Mouse (Mus musculus) right cerebral cortex, postnatal 4 days (tissue): Measurements from ENCODE around the gene Kcnh4.

Experiments used
- DNase-seq: peaks from one replicate; pipeline ENCODE4 v3.0.0-alpha.2; 2022

The Kcnh4 gene

GRCm38 (mm10) chr11:100705095-100705747 is 54.5 kb downstream of the Kcnh4 start:
- no peak for DNase-seq

GRCm38 (mm10) chr11:100703851-100704531 is 55.8 kb downstream of the Kcnh4 start, which contains the start of gene Dhx58:
Gene Dhx58 (minus strand): TSS chr11:100704271.
- DNase-seq, result no peak

DNA sequence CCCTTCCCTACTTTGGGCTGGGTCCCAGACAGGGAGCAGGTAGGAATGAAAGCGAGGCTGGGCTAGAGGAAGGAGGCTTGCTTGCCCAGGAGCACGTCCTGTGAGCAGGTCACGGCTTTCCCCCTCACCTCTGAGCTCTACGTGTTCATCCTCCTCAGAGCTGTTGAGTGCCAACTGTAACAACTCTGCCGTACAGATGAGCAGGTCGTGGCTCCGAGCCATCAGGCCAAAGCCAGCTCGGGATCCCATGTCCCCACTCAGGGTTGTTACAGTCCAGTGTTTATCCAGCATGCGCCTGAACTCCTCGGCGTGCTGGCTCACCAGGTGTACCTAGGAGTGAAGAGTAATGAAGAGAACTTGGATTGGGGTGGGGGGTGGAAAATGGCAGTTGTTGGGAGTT is 56.4 kb downstream of the Kcnh4 start:
- DNase-seq, result no peak

GRCm38 (mm10) chr11:100702906-100703305 is 56.8 kb downstream of the Kcnh4 start:
- no peak for DNase-seq

- peak; percentile 58 for DNase-seq
Measured at GRCm38 (mm10) chr11:100702081-100702851, 57.5 kb downstream of the Kcnh4 start.

DNA sequence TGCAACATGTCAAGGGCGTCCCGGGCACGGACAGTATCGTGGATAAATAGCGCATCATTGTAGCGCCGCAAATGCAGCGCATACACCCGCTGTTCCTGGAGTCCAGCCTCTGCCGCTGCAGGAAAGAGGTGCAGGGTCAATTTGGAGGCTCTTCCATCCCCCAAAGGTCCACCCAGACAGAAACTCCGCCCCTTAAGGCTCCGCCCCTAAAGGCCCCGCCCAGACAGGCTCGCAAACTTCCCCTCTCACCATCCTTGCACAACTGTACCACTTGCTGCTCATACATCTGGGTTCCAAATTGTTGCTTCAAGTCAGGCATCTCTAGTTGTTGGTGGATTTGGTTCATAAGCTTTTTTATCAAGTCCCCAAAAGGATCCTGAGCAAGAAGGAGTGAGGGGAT is 58.4 kb downstream of the Kcnh4 start:
- no peak for DNase-seq

DNA sequence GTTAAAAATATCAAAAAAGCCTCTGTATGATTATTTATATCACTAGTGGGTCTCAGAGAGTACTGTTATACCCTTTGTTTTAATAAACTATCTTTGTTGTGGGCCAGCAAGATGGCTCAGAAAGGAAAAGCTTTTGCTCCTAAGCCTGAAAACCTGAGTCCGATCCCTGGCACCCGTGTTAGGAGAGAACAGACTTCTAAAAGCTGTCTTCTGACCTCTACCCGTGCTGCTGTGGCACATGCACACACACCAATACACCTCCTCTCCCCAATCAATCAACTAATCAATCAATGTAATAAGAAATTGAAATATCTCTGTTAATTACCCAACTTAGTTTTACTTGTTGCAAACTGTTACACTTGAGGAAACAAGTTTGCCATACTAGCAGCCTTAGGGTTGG is 59.0 kb downstream of the Kcnh4 start:
- DNase-seq, result no peak

DNA sequence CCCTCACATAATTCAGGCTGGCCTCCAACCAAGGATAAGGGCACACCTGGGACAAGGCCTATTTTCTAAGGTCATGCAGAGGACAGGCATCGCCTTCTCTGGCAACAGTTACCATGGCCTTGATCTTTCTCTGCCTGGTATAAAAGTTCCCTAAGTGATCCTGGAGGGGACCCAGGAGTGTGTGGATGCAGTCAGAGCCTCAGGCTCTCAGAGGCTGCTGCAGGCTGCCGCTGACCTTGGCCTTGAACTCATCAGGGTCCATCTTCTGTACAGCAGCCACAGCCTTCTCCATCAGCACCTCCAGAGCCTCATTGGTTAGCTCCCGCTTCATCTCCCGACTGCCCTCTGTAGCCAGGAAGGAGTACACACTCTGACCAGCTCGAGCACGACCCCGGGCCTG is 61.8 kb downstream of the Kcnh4 start:
- no peak for DNase-seq

DNA sequence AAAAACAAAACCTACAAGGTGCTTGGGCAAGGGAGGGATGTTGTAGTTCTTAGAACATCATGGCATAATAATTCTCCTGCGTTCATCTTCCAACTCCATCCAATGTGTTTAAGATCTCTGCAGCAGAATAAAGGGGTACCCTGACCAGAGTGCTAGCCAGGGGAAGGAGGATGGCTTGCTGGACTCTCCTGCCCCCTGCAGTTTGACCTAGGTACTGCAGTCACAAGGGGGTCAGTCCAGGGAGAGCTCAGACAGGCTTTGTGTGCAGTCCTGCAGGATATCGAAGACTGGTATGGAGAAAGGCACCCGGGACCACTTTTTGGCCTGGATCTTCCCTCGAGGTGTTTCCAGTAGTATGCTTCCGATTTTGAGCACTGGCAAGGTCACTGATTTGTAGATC is 64.8 kb downstream of the Kcnh4 start:
- DNase-seq, result peak; percentile 77

- no peak for DNase-seq
Measured at GRCm38 (mm10) chr11:100693154-100693553, 66.6 kb downstream of the Kcnh4 start.

- DNase-seq, result no peak
Measured at GRCm38 (mm10) chr11:100692164-100692616, 67.6 kb downstream of the Kcnh4 start, which contains the start of gene Zfp385c. Gene Zfp385c (minus strand): TSS chr11:100692455.

DNA sequence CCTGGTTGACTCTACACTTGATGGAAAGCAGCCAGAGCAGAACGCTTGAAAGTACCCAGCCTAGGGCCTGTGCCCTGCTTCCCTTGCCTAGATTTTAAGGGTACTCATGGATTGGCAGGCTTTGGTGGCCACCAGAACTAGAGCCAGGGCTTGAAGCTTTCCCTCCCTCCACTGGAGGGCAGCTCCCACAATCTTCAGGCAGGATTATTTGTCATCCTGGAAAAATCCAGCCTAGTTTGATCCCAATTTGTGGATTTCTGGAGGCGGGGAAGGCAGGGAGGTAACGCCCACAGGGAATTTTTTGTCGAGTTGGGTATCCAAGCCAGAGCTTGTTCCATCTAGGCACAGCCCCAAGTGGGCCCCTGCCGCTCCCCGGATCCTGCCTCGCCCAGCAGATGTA is 69.4 kb downstream of the Kcnh4 start:
- DNase-seq, result no peak
